Mouse (Mus musculus) frontal cortex, postnatal 36 days (tissue): ENCODE measurements around the gene Crabp2.
"Not testable (repeated sequence)": the region's sequence is repeated elsewhere in the genome, so short reads cannot be mapped to it uniquely, and the experiment has no call there.

Experiments
- DNase-seq, 2 experiments: peaks; one replicate each; pipeline ENCODE4 v3.0.0; 2022; ENCODE audit warnings: low spot score in 2 of 2

The Crabp2 gene

DNA sequence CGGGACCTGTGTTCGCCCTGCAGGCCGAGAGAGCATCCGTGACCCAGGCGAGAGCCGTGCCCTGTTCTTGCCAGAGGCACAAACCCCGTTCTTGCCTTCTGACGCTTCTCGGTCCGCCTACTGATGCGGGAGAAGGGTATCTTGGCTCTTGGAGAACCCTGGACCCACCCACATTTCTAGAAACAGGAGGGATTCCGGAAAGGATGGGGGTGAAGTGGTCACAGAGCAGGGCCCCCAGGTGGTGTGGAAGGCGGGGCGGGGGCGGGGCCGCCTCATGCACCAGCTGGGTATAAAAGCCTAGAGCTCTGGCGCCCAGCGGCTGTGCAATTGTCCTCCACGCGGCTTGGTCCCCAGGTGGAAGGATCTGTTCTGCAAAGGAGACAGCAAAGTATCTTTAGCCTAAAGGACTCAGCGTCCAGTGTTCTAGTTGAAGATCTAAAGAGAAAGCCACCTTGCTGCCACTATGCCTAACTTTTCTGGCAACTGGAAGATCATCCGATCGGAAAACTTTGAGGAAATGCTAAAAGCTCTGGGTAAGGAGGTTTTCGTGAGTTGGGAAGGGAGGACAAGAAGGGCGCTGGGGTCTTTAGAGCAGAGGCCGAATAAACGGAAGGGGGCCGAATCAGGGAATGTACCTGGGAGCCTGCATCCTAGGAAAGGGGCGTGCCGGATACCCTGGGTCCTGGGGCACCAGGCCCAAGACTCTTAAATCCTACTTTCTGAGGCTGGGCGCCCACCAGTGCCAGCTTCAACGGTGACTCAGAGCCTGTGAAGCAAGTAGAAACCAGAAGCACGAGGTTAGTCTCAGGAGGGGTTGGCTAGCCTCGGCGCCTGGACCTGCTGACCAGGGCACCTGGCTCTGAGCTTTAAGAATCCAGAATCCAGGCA is at the start of gene Crabp2:
Gene Crabp2 (plus strand): TSS at position 289 of the 888 bp plus-strand sequence.
- DNase-seq, result no peak

DNA sequence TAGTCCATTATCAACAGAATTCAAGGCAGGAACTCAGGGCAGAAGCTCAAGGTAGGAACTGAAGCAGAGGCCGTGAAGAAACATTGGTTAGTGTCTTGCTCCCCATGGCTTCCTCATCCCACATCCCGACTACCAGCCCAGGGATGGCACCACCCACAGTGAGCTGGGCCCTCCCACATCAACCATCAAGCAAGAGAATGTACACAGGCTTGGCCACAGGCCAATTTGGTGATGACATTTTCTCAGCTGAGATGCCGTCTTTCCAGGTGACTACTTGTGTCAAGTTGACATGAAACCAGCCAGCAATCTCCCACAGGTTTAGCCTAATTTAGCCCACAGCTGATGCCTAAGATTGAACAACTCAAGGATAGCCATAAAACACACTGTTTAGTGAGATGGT is 49.2 kb upstream of the Crabp2 start:
- no peak for DNase-seq

DNA sequence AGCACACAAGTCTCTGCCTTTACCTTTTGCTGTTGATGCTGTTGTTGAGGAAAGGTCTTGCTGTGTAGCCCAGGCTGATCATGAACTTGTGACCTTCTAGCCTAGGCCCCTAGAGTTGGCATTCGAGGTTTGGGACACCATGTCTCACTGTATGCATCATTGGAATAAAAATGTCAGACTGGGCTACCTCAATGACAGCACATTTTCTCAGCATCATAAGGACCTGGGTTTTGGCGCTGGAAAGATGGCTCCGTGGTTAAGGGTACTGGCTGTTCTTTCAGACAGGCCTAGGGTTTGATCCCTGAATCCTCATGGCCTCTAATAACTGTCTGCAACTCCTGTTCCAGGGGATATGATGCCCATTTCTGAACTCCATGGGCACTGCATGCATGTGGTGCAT is 48.7 kb upstream of the Crabp2 start:
- DNase-seq, result no peak

DNA sequence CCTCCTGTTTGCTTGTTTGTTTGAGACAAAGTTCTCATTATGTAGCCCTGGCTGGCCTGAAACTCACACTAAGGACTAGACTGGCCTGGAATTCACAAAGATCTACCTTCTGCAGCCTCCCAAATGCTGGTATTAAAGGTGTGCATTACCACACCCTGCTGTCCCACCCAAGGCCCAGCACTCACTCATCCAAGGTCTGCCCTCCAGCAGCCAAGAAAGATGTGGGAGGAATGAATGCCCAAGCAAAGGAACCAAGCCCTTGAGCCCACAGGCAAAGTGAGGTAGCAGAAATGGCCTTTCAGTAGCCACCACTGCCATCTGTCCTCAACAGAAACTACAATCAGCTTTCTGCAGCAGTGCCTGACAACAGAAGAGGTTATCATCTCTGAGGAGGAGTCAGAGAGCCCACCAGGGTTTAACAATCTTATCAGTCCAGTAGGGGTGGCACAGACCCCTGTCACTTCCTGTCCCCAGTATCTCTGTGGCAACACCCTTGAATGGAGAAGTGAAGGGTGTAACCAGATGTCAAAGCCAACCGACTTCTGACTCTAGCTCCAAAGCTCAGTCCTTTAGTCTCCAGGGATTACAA is 47.3 kb upstream of the Crabp2 start:
- no peak for DNase-seq

DNA sequence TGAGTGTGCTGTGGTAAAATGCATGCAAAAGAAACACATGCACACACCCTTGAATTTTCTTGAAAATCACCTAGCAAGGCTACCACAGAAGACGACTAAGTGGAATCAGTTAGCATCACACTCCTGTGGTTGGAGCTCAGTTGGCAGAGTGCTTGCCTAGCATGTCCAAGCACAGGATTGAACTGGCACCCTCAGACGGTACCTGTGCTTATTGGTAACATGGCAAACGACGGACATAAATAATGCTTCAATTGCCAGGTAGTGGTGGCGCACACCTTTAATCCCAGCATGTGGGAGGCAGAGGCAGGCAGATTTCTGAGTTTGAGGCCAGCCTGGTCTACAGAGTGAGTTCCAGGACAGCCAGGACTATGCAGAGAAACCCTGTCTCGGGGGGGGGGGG is 46.5 kb upstream of the Crabp2 start:
- DNase-seq, result not testable (repeated sequence)

DNA sequence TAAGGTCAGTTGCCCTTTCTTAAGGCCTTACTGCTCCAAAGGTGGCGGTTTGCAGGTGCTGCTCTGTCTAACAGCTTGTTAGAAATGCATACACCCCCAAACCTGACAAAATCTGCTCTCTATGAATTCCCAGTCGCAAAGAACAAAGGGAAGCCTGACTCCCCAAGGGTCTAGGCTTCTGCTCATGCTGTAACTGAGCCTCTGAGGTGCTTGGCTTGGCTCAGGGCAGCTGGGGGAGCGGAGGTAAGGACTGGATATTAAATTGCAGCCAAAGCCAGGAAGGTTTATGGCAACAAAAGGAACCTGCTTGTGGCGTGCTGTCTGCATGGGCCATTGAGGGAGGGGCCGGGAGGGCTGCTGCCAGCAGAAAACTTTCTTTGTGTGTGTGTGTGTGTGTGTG is 44.6 kb upstream of the Crabp2 start:
- no peak for DNase-seq

DNA sequence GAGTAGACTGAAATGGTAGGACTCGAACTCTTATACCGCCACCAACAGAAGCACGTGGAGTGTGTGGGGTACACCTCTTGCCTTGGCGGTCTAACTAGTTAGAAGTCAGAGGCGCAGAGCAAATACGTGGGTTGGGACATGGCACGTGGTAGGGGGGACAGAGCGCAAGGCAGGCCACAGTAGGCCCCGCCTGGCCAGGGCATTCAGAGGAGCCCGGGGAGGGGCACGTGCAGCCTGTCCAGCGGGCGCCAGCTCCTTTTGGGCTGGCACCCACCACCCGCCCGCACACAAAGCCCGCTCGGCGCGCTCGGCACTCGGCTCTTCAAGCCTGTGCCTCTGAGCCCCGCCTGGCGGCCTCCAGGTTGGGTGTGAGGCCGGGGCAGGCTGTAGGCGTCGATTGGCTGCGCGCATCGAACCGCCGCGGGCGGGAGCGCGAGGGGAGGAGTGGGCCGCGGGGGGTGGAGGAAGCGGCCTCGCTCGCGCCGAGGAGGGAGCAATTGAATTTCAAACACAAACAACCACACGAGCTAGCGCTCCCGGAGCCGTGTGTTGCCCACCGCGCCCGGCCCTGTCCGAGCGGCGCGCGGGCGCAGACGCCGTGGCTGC is 42.5 kb upstream of the Crabp2 start, which contains the start of gene Hdgf:
Gene Hdgf (plus strand): TSS at position 442 of the 606 bp plus-strand sequence.
- peak; percentile 91 to 95 for DNase-seq

DNA sequence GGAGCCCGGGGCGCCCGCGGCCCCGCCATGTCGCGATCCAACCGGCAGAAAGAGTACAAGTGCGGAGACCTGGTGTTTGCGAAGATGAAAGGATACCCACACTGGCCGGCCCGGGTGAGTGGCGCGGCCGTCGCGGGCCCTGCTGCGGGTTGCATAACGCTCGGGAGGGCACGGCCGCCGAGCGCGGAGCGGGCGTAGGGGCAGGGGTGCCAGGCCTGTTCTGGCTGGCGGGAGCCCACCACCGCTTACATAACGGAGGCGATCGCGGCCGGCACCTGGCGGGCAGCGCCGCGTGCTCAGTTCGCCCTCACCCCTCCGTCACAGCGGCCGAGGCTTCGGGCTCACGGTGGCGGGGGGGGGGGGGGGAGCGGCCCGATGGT is 41.9 kb upstream of the Crabp2 start:
- no peak for DNase-seq

DNA sequence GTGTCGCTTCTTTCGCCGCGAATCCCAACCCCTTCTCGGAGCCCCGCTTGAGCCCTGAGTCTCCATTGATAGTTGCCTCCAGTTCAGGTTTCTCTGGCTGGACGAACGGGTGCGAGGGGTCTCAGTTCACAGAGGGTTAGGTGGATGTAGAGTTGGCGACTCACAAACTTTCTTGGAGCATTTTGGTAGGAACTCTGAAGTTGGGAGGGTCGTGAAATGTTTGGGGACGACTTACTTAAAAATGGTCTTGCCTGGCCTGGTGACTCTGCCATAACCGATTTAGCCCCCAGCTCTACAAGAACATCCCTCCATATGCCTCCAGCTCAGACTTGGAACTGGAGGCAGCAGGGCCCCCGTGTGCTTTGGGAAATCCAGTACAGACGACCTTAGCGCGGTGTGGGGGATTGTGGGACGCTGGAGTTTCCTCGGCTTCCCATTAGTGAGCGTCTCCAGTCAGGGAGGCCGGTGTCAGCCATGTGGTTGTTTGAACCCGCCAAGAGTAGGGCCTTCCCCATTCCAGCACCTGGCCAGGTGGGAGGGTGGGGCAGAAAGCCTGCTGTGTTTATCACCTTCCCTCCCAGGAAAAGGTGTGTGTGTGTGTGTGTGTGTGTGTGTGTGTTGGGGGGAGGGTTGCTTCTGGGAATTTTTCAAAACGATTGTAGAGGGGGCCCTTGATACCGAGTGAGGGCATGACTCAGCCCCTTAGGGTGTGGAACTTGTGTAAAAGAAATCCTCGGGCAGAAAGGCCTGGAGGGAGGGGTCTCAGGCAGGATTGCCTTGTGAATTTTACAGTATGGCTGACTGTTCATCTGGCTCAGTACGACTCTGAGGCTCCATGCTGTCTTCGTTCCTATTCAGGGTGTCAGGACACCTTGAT is 41.2 kb upstream of the Crabp2 start:
- DNase-seq, result peak in 1 of 2 experiments; percentile 33

DNA sequence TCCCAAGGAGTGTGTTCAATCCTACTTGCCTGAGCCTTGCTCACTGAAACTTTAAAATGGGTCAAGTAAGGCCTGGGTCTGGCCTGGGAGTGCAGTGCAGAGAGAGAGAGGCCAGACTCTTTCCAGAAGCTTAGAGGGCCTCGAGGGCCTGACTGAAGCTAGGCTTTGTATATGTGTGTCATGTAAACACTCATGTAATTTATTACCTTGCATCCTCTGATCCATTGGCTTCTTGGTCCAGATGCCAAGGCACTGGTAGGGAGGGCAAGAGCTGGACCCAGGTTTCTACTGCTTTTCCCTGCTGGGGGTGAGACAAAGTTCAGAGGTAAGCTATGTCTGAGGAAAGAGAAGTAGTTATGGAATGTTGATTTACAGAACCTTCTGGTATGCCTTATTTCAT is 40.6 kb upstream of the Crabp2 start:
- DNase-seq, result no peak

DNA sequence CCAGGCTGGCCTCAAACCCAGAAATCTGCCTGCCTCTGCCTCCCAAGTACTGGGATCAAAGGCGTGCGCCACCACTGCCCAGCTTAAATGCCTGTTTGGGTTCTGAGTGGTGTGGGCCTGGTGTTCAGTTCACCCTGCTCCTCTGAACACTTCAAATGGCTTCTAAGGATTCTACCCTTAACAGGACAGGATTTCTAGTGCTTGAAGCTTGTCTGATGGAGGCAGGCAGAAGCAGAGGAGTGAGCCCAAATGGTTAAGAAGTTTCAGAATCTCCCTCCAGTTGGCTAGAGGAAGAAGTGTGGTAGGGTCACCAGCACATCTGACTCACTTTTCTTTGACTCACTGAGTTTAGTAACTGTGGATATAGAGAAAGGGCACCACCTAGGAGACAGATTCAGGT is 39.1 kb upstream of the Crabp2 start:
- DNase-seq, result no peak

DNA sequence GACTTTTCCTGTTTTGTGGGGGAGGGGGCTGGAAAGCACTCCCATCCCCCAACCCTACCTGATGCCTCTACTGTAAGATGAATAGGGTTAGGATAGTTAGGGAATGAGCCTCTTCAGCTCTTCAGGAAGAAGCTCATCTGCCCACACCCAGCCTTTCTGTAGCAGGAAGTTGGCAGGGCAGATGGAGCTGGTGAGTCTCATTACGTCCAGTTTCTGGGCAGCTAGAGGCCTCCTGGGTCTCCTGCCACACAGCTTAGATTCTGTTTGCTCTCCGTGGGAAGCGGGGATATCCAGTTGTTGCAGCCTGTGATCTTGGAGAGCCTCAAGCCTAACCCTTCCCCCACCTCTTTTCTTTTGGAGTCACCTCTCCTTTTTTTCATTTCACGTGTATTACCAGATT is 38.6 kb upstream of the Crabp2 start:
- no peak for DNase-seq

DNA sequence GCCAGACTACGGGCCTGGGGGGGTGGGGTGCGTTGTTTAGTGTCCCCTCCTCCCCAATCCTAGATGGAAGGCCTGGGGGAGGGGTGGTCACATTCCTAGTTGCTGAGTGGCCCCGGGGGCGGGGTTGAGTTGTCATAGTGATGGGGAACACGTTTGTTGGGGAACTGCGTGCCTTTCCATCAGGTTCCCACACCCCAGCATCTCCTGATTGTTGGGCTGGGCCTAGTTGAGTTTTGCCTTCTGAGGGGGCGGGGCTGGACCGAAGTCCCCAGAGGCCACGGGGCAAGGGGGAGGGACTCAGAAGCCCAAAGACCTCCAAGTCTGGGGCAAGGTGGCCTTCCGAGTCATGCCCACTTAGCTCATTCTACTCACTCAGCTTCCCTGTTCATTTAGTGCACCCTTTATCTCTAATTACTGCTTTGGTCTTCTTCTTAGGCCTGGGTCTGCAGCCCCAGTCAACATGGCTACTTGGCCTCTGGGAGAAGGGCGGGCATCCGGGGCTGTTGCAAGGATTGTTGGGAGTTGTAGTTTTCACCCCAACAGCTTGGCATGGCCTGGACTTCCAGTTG is 37.8 kb upstream of the Crabp2 start:
- DNase-seq, result peak; percentile 30 to 41

DNA sequence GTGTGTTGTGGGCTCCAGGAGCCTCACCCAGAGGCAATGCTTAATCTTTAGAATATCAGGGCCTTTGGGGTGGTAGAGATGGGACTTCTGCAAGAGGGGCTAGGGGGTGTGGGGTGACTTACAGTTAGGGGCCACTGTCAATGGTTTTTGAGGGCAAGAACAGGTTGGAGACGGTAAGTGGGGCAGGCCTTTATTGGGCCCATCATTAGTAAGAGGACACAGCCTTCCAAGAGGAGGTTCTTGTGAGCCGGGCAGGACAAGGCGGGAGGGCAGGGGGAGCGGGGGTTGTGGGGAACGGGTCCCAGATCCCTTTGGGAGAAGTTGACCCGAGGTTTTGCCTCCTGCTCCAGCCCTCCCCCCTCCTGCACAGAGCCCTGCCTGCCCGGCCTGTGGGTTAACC is 35.0 kb upstream of the Crabp2 start:
- no peak for DNase-seq

DNA sequence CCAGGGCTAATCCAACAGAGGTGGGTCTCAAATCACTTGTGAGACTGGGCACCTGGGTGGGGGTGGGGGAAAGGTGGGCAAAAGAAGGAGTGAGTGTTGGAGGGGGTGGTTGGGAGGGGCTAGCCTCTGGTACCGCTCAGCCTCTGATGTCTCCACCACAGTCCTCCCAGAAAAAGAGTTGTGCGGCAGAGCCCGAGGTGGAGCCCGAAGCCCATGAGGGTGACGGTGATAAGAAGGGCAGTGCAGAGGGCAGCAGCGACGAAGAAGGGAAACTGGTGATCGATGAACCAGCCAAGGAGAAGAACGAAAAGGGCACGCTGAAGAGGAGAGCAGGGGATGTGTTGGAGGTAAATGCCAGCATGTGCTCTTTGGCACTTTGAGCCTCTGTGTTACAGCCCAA is 34.6 kb upstream of the Crabp2 start:
- DNase-seq, result no peak

DNA sequence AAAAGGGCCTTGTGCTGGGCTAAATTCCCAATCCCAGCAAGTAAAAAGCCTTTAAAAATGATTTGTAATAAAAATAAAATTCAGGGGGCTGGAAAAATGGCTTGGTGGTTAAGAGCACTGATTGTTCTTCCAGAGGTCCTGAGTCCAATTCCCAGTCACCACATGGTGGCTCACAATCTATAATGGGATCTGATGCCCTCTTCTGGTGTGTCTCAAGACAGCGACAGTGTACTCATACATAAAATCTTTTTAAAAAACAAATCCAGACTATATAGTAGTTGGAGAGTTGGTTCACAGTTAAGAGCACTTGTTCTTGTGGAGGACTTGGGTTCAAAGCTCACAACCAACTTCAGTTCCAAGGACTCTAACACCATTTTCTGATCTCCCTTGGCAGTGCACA is 31.5 kb upstream of the Crabp2 start:
- DNase-seq, result no peak

DNA sequence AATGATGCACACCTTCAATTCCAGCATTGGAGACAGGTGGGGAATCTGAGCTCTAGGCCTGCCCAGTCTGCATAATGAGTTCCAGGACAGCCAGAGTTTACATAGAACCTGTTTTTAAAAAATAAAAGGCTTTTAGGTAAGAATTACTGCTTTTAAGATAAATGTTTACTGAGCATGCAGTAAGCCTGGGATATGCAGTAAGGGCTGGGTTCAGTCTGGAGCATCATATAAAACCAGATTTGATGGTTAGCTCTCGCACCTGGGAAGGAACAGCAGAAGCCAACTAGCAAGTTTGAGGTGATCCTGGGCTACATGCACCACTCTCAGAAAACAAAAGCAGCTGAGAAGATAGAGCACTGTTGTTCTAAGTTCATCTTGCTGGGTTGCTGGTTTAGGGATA is 29.9 kb upstream of the Crabp2 start:
- DNase-seq, result no peak

DNA sequence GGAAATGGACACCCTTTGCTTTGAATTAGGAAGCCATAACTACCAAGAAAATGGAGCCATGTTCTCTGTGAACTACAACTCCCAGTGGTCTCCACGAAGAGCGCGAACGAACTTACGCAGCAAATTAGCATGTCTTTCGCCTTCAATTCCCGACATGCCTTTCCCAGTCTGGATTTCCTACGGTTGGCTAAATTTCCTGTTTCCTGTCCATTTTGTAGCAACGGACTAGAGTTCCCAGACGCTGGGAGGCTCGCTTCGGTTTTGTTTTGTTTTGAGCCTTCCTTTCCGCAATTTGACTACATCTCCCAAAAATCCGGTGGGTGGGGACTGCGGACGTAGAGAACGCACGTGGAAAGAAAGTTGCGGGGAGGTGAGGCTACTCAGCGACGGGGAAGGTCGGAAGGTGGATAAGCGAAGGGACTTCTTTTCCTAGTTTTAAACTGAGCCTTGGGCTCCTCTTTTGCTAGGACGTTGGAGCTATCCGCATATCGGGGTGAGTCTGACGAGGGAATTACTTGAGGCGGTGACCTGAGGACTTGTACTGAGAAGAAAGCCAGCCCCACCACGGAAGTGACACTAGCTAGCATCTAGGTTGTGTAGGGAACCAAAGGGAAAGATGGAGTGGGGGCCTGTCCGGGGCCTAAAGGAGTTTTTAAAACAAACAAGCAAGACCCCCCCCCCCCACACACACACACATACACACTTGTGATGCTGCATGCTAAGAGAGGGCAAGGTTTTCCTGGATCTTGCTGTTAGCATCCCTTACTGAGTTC is 28.9 kb upstream of the Crabp2 start, which contains the start of gene Mrpl24:
Gene Mrpl24 (plus strand): TSS at position 171 of the 773 bp plus-strand sequence.
- peak; percentile 84 to 95 for DNase-seq

DNA sequence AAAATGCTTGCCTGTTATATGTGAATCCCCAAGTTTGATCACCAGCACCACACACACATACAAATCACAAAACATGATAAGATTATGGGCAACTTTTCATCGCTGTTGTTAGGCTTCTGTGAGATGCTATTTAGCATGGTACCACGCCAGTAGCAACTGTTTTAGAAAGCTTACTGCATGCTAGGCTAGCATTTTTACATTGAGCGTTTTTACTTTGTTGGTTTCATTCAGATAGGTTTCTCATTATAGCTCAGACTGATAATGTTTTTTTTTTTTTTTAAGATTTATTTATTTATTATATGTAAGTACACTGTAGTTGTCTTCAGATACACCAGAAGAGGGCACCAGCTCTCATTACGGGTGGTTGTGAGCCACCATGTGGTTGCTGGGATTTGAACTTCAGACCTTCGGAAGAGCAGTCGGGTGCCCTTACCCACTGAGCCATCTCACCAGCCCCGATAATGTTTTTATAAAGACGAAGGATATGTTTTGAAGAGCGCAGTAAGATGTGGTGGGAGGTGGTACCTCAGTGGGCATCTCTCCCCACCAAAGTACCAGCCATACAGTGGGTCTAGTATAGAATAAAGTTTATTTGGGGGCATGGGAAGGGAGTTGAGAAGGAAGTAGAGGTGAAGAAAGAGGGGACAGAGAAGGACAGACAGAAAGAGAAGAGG is 28.1 kb upstream of the Crabp2 start:
- no peak for DNase-seq

DNA sequence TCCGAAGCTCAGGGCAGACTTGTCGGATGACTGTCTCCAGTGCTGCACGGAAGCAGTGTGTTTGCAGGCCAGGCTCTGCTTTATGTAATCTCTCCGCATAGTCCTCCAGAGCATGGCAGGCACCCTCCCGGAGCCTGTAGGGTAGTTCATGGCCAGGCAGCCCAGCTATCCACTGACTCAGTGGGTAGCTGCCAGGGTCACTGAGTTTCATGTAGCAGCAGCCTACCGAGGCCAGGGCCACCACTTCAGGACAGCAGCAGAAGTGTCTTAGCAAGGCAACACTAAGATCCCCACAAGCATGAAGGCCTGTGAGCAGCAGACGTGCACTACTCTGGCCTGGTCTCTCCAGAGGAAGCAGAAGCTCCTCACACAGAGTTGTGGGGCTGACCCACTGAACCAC is 23.5 kb upstream of the Crabp2 start:
- DNase-seq, result no peak
